Mouse (Mus musculus): Measurements from ENCODE around the gene Ppp2r2c. TPM values are rescaled to one million over a fixed set of nuclear protein-coding genes. Genes with fewer than 3 reads are reported as not detected.

Gene Ppp2r2c
- total RNA-seq, 2 experiments from 2014 or later, result 375 to 387 TPM

DNA sequence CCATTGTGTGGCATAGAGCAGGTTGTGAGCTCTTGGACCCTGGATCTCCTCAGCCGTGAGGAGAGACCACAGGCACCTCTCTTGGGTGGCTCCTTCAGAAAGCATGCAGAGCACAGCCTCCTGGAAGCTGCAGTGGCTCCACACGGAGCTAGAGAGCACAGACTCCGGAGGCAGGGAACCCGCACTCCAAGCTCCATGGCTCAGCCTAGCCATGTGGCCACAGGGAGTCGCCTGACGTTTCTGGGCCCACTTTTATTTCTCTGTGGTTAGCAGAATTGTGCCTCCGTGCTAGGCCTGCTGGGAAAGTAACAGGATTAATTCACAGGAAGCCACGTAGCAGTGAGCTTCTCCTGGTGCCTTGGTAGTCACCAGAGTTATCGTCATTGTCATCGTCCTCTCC, 25.8 kb downstream of the Ppp2r2c start:
- DNase-seq (ENCODE audit: low spot score in 2 of 2), result no peak
- TF ChIP-seq CTCF (conservative IDR thresholded peaks at IDR 0.05), result no peak
- Histone ChIP-seq H3K27ac (peak overlapping the region; percentile 93), H3K4me3 (no peak overlapping the region)

DNA sequence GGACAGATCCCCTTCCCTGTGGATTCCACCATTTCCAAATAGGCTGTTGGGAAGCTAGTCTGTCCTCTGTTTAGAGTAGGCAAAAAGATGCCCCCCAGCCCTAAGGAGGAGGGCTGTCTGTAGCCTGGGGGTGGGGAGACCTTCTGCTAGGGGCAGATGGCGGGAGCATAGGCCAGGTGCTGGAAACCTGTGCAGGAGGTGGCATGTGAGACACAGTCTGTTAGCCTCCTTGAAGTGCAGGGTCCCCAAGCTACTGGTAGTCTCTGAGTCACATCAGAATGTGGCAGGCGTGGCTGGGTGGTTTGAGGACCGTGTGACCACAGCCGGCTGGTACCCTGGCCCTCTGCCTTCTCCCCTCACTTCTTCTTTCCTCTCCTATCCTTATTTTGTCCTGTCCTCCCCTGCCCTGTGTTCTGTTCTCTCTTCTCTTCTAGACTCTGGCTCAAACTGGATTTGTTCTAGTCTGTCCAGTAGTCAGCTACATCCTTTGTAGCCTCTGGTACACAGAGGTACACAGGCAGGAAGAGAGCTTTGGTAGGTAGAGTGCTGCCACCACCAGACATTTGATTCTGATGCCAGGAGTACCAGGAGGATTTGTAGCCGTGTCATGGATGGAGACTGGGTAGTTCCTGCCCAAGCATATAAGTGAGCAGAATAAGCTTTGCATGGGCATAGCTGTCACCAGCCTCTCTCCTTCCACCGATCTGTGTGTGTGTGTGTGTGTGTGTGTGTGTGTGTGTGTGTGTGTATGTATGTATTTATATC, 26.5 kb downstream of the Ppp2r2c start:
- Histone ChIP-seq H3K27ac (peak overlapping the region; percentile 93), H3K4me3 (no peak overlapping the region; the same call in 1 of the 2 replicates)
- TF ChIP-seq CTCF (conservative IDR thresholded peaks at IDR 0.05), result no peak
- no peak for DNase-seq (ENCODE audit: low spot score in 2 of 2)

DNA sequence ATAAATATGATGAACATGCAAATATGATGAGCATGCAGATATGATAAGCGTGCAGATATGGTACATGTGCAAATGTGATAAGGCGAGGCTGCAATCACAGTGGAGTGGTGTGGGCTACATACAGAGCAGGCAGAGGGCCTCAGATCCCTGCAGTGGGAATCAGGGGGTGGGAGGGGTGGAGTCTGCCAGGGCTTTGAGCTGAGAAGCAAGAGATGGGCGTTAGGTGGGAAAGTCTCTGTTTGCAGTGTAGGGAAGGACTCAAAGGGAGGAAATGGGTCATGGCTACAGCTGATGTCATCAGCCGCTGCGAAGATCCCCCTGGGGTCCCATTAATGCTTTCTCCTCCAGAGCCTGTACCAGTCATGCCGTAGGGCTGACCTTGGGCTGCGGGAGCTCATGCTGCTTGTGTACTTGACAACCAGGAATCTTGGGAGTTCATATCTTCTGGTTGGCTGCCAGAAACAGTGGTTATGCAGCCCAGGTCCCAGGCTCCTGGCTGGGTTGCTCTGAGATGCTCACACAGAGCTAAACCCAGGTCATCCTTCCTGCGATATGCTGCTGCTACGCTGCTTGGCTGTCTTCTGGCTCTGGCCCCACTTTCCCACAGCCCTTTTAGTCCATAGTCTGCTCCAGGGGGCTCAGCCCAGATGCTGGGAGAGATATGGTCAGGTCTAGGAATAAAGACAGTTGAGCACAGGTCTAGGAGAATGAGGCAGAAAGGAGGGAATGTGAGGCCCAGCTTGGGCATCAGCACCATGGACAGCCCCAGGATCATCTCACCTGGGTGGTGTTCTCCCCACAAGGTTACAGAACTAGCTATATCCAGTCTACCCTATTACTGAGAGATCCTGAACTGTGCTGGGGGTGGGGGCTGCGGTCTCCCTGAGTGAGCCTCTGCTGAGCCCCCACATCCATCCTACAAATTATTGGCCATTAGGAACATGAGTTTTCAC, 27.6 kb downstream of the Ppp2r2c start:
- no peak for TF ChIP-seq CTCF (conservative IDR thresholded peaks at IDR 0.05)
- no peak overlapping the region for H3K4me3 ChIP-seq

DNA sequence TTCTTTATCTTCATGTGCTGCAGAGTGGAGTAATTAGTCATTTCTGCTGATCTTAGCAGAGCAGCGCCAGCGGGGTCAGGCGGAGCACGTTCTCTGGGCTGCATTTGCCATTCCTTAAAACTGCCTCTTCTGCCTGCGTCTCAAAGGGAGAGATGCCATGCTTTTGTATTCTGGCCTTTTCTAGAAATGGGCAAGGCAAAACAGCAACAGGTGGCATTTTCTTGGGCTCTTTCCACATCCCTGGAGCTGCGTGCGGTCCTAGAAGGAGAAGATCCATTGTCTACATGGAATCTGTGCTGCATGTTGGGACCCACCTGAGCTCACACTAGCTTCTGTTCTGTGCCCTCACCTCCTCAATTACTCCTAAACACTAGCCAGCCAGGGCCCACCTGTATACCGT, 29.7 kb downstream of the Ppp2r2c start:
- peak overlapping the region; percentile 93 for H3K27ac ChIP-seq

More for the DNA sequence above, 27.6 kb downstream of the Ppp2r2c start:
- H3K27ac ChIP-seq, result peak overlapping the region; percentile 93
- no peak for DNase-seq (ENCODE audit: low spot score in 2 of 2)

DNA sequence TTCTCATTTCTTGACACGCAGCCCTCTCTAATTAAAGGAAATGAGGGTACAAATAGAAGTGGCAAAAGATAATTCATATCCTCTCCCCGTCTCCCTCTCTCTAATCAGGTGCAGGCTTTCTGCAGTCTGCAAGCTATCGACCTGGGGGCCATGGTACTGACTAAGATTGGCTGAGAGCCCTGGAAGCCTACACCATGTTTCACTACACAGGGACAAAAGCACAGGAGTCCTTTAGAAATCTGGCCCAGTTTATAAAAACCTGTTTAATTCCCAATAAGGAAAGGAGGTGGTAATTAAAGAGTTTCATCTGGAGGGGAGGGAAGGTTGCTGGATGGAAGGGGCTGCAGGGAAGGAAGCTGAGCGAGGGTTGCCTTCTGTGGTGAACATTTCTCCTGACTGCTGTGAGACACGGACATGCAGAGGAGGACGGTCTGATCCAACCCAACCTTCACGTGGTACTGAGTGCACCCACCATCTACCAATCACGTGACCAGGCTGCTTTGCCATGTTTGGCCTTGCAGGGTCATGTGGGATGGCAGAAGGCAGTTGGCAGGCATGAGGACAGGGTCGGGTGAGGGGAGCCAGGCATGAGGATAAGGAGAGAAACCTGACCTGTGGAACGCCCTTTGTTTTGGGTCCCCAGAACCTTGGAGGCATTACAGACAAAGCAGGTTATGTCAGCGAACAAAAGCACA, 30.2 kb downstream of the Ppp2r2c start:
- no peak for DNase-seq (ENCODE audit: low spot score in 2 of 2)
- no peak for TF ChIP-seq CTCF (conservative IDR thresholded peaks at IDR 0.05)
- H3K27ac ChIP-seq, result peak overlapping the region; percentile 93
- no peak overlapping the region; the same call in 1 of the 2 replicates for H3K4me3 ChIP-seq

More for the DNA sequence above, 29.7 kb downstream of the Ppp2r2c start:
- H3K4me3 ChIP-seq, result no peak overlapping the region; the same call in 1 of the 2 replicates
- no peak for TF ChIP-seq CTCF (conservative IDR thresholded peaks at IDR 0.05)
- no peak for DNase-seq (ENCODE audit: low spot score in 2 of 2)

DNA sequence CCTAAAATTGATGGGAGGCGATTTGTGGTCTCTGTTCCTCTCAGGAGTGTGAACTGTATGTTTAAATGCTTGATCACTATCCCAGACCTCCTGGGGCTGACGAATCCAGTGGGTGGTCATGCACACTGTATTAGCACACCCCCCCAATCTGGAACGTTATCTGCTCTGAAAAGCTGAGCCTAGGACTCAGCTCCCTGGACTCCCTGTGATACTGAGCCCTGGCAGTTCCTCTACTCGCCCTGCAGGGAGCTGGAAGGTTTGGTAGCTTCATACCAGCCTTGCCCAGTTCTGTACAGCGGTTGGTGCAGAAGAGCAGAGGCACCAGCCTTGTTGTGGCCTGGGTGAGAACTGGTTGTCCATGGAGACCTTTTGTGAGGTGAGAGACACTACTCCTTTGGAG, 31.1 kb downstream of the Ppp2r2c start:
- Histone ChIP-seq H3K27ac (peak overlapping the region; percentile 93), H3K4me3 (no peak overlapping the region)
- peak; percentile 48 for TF ChIP-seq CTCF (conservative IDR thresholded peaks at IDR 0.05)
- DNase-seq (ENCODE audit: low spot score in 2 of 2), result peak in 1 of 2 experiments; percentile 48

DNA sequence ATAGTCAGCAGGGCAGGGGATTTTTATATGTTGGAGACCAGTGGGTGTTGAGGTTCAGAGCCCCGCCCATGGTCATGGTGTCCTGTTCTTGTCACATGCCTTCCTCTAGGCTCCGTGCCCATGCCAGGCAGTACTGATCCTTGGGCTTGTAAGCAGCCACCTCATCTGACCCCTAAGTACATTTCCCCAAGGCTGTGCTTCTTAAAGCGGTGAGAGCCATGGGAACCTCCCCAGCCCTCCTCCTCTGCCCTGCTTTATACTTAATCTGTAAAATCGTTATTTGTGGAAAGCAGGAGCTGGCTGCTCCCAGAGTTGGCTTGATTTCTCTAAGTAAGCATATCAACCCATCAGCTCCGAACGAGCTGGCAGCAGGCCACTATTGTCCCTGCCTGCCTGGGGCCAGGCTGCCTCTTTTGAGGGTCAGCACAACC, 31.9 kb downstream of the Ppp2r2c start:
- Histone ChIP-seq H3K4me3 (no peak overlapping the region), H3K27ac (peak overlapping the region; percentile 93)
- DNase-seq (ENCODE audit: low spot score in 2 of 2), result no peak
- no peak for TF ChIP-seq CTCF (conservative IDR thresholded peaks at IDR 0.05)

DNA sequence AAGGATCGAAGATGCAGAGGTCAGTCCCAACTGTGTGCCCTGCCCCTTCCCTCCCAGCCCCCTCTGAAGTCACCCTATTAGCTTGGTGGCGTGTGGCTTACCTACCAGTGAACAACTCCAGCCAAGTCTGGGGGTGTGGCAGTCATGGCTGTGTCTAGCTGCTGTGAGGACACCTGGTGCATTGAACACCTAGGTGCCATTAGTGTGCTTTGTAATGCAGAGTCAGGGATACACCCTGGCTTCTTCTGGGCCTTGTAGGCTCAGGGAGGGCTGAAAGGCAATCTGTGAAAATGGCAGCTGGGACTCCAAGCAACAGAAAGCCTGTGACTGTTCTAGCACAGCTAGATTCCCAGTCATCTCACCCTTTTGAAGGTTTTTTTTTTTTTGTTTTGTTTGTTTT, 34.5 kb downstream of the Ppp2r2c start:
- no peak overlapping the region for H3K27ac ChIP-seq
- DNase-seq (ENCODE audit: low spot score in 2 of 2), result no peak
- H3K4me3 ChIP-seq, result no peak overlapping the region
- no peak for TF ChIP-seq CTCF (conservative IDR thresholded peaks at IDR 0.05)

DNA sequence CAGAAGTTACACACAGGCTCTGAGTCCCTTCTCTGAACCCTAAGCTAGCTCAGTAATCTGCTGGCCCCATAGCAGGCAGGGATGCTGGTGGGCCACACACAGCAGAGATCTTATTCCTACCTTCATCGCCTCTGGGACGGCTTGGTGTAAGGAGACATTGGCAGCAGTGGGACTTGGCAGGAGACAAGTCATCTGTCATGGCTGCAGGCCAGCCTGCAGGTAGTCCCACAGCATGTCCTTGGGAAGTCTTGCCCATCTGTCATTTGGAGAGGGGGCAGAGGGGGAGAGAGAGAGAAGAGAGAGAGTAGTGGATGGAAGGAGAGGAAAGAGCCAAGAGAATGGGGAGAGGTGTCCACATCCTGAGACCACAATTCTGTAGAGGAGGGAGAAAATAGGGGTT, 35.8 kb downstream of the Ppp2r2c start:
- H3K27ac ChIP-seq, result peak overlapping the region; percentile 43; the same call in 1 of the 2 replicates
- no peak for TF ChIP-seq CTCF (conservative IDR thresholded peaks at IDR 0.05)
- no peak for DNase-seq (ENCODE audit: low spot score in 2 of 2)
- H3K4me3 ChIP-seq, result no peak overlapping the region

DNA sequence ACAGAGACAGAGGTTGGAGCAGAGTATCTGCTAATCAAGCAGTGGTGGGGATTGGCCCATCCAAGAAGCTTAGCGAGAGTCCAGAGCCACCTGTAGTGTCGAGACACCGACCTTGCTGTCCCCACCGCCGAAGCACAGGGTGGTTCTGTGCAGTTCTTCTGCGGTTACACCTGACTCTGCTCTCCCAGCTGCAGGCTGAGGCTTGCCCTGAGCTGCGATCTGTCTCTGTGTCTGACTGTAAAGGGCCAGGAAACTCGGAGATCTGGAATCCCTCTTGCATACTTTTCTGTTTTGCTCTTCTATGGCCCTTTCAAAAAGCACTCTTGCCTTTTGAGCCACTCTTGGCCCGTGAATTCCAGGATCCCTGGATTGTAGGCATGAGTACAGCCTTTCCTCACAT, 36.4 kb downstream of the Ppp2r2c start:
- Histone ChIP-seq H3K4me3 (no peak overlapping the region), H3K27ac (peak overlapping the region; percentile 43; the same call in 1 of the 2 replicates)
- DNase-seq (ENCODE audit: low spot score in 2 of 2), result no peak
- TF ChIP-seq CTCF (conservative IDR thresholded peaks at IDR 0.05), result no peak

DNA sequence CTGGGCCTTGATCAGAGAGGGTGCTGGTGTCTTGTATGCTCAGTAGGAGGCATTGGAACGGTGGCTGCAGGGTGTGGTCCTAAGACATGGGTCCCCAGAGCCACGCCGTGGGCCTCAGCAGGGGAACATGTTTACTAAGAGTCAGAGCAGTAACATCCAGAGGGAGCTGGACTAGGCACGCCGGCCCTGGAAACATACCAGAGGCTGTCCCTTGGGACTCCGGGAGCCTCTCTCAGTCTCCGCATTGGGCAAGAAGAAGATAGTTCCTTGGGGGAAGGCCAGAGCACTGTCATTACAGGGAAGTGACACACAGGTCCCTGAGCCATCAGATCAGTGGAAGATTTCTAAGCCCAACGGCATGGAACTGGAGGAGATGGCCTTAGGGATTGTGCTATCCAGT, 36.9 kb downstream of the Ppp2r2c start:
- no peak for DNase-seq (ENCODE audit: low spot score in 2 of 2)
- no peak for TF ChIP-seq CTCF (conservative IDR thresholded peaks at IDR 0.05)
- Histone ChIP-seq H3K4me3 (no peak overlapping the region), H3K27ac (peak overlapping the region; percentile 43; the same call in 1 of the 2 replicates)

DNA sequence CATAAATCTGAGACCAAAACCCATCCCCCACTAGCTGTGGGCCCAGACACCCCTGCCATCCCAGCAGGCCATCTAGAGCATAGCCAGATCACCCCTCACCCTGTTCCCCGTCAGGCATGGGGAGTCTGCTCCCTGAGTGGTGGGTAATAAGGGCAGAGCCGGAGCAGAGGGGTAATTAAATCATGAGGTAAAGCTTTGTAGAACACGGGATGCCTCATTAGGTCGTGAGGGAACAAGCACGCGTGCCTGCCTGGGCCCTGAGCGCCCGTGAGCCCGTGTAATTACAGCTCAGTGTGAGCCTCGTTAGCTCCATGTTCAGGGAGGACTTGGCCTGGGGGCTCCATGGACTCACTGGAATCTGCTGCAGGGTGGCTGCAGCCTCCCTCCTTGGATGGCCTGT, 39.4 kb downstream of the Ppp2r2c start:
- peak overlapping the region; percentile 48; the same call in 1 of the 2 replicates for H3K27ac ChIP-seq
- TF ChIP-seq CTCF (conservative IDR thresholded peaks at IDR 0.05), result no peak
- no peak for DNase-seq (ENCODE audit: low spot score in 2 of 2)
- H3K4me3 ChIP-seq, result no peak overlapping the region
